Mouse (Mus musculus): Measurements from ENCODE around the gene Evl.

DNA sequence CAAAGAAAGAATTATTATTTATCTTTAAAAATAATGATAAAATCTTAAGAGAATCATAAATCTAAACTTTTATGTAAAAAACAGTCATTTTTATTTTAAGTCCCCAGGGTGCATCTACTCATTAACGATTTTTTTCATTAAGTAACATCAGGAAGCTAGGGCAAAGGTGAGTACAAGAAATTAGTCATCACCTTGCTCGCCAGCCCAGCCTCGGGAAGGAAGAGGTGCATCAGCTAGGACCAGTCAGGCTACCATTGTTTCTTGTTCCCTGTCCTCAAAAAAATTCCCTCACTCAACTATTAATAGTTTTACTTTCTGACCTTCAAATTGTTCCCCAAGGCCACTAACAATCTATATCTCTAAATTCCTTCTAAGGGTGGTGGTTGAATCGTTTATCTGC is 123.8 kb downstream of the Evl start:
- TF ChIP-seq POLR2A (IDR thresholded peaks at IDR 0.05; ENCODE audit: borderline replicate concordance, extremely low read depth, low read depth, low read length) (no peak), CTCF (IDR thresholded peaks at IDR 0.05; ENCODE audit: insufficient read depth, low read length) (no peak)

Measured in lung, adult 2 months (tissue).